ENCODE assay signal across 11 mouse cellular contexts in the genomic region with DNA sequence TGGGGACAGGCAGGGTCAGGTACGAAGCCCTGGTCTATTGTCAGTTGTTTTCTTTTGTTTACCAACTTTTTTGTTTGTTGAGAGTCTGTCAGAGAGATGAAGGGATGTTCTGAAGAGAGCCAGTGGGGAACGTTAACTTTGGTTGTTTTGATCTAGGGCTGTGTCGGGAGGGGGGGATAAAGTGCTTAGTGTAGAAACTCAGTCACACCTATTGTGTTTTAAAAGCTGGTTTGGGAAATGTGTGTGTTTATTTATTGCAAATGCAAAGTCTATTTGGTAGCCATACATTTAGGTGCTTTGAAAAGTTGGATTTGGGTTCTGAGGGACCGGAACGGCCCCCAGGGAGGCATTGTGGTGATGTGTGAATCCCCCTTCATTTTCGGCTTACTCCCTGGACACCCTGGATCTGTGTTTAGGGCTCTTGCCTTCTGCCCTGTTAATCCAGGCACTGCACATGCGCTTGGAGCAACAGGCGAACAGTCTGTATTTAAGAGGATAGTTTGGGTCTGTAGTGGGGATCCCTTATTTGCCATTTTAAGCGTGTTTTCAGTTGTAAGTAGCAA.
DNase-seq lines count a peak whose midpoint lies in the region; ATAC-seq lines count a peak whose summit lies in the region.
"Had no signal": no experiment of that assay in that cellular context is flagged by ENCODE, and none has a peak within 500 bp of the region (broad histone marks: within the 10 kb centered on the region; RNA-seq: fewer than 3 reads in every experiment).

No protein-coding gene starts in this region.

- no peaks in the 10 kb centered on the region for H3K36me3 ChIP-seq in forebrain, embryonic 10.5 days (replicated peaks)
- no peaks in the 10 kb centered on the region for H3K36me3 ChIP-seq in forebrain, embryonic 15.5 days
- H3K36me3 ChIP-seq in neural tube, embryonic 12.5 days = no peaks in the 10 kb centered on the region
- H3K36me3 ChIP-seq in neural tube, embryonic 15.5 days = no peaks in the 10 kb centered on the region
- 0 out of 2 replicates have a peak, but pooled peaks cover 3% of the 10 kb centered on the region for H3K36me3 ChIP-seq in midbrain, embryonic 10.5 days
- no peaks in the 10 kb centered on the region for H3K36me3 ChIP-seq in liver, embryonic 12.5 days

- peaks cover 78% of the 10 kb centered on the region for H3K27me3 ChIP-seq in forebrain, embryonic 10.5 days (ENCODE audit: poor library complexity, severe bottlenecking)
- H3K27me3 ChIP-seq in forebrain, embryonic 15.5 days = peaks cover 21% of the 10 kb centered on the region; the same call in 1 of the 2 replicates
- H3K27me3 ChIP-seq in neural tube, embryonic 12.5 days (replicated peaks) = peaks cover 20% of the 10 kb centered on the region
- peaks cover 54% of the 10 kb centered on the region for H3K27me3 ChIP-seq in neural tube, embryonic 15.5 days (replicated peaks)
- peaks cover 91% of the 10 kb centered on the region for H3K27me3 ChIP-seq in midbrain, embryonic 10.5 days (ENCODE audit: low read depth, poor library complexity, severe bottlenecking)
- peaks cover 5% of the 10 kb centered on the region; the same call in 1 of the 2 replicates for H3K27me3 ChIP-seq in liver, embryonic 12.5 days (replicated peaks)

- DNase-seq in forebrain, embryonic 10.5 days (ENCODE audit: extremely low spot score, low spot score) = no peak
- DNase-seq in midbrain, embryonic 10.5 days (ENCODE audit: low spot score) = peak; percentile 53
- no peak for DNase-seq in layer of hippocampus, postnatal 14 days (ENCODE audit: low spot score in 2 of 2)
- DNase-seq in frontal cortex, postnatal 14 days (ENCODE audit: low spot score in 2 of 2) = no peak
- DNase-seq: cerebellum, adult 11 months; gastrocnemius, postnatal 14 days; liver, postnatal 0 days had no signal

- H3K4me2 ChIP-seq in forebrain, embryonic 15.5 days (replicated peaks) = no peak overlapping the region
- peak overlapping the region; percentile 33 for H3K4me2 ChIP-seq in neural tube, embryonic 12.5 days (replicated peaks)
- no peak overlapping the region for H3K4me2 ChIP-seq in neural tube, embryonic 15.5 days
- H3K4me2 ChIP-seq in liver, embryonic 12.5 days = no peak overlapping the region

- H3K9me3 ChIP-seq in forebrain, embryonic 10.5 days = no peaks in the 10 kb centered on the region
- no peaks in the 10 kb centered on the region for H3K9me3 ChIP-seq in forebrain, embryonic 15.5 days
- H3K9me3 ChIP-seq in neural tube, embryonic 12.5 days = no peaks in the 10 kb centered on the region
- no peaks in the 10 kb centered on the region for H3K9me3 ChIP-seq in neural tube, embryonic 15.5 days (replicated peaks)
- no peaks in the 10 kb centered on the region for H3K9me3 ChIP-seq in midbrain, embryonic 10.5 days (replicated peaks)
- no peaks in the 10 kb centered on the region for H3K9me3 ChIP-seq in liver, embryonic 12.5 days (replicated peaks)

- no peak overlapping the region for H3K9ac ChIP-seq in forebrain, embryonic 15.5 days (replicated peaks)
- H3K9ac ChIP-seq in neural tube, embryonic 12.5 days = 0 out of 2 replicates have a peak overlapping the region, but pooled peaks have one; percentile 17
- H3K9ac ChIP-seq in neural tube, embryonic 15.5 days (replicated peaks) = no peak overlapping the region
- no peak overlapping the region for H3K9ac ChIP-seq in liver, embryonic 12.5 days
- H3K9ac ChIP-seq: liver, postnatal 0 days had no signal

- 15% methylated on average over 9 of the region's 9 CpGs for WGBS in forebrain, embryonic 10.5 days
- WGBS in forebrain, embryonic 15.5 days = 39% methylated on average over 9 of the region's 9 CpGs
- 15% methylated on average over 9 of the region's 9 CpGs for WGBS in neural tube, embryonic 12.5 days
- WGBS in neural tube, embryonic 15.5 days = 27% methylated on average over 9 of the region's 9 CpGs
- WGBS in midbrain, embryonic 10.5 days = 11% methylated on average over 9 of the region's 9 CpGs
- WGBS in liver, embryonic 12.5 days (ENCODE audit: insufficient replicate concordance) = 58% methylated on average over 9 of the region's 9 CpGs

- H3K4me1 ChIP-seq in forebrain, embryonic 10.5 days = peaks cover 49% of the 10 kb centered on the region
- H3K4me1 ChIP-seq in forebrain, embryonic 15.5 days = peaks cover 11% of the 10 kb centered on the region
- H3K4me1 ChIP-seq in neural tube, embryonic 12.5 days = peaks cover 9% of the 10 kb centered on the region; the same call in 1 of the 2 replicates
- H3K4me1 ChIP-seq in neural tube, embryonic 15.5 days = no peaks in the 10 kb centered on the region
- H3K4me1 ChIP-seq in midbrain, embryonic 10.5 days = peaks cover 53% of the 10 kb centered on the region
- no peaks in the 10 kb centered on the region for H3K4me1 ChIP-seq in liver, embryonic 12.5 days

- peak overlapping the region; percentile 42 for H3K4me3 ChIP-seq in forebrain, embryonic 10.5 days
- no peak overlapping the region for H3K4me3 ChIP-seq in forebrain, embryonic 15.5 days
- H3K4me3 ChIP-seq in neural tube, embryonic 12.5 days = no peak overlapping the region
- no peak overlapping the region for H3K4me3 ChIP-seq in neural tube, embryonic 15.5 days (replicated peaks)
- H3K4me3 ChIP-seq in midbrain, embryonic 10.5 days = peak overlapping the region; percentile 47
- no peak overlapping the region for H3K4me3 ChIP-seq in liver, embryonic 12.5 days

- no peak for ATAC-seq in forebrain, embryonic 15.5 days (replicated peaks)
- ATAC-seq in neural tube, embryonic 12.5 days (ENCODE audit: low FRiP score, low read depth) = peak; percentile 51; the same call in 1 of the 2 replicates
- no peak for ATAC-seq in neural tube, embryonic 15.5 days (ENCODE audit: low FRiP score)
- no peak for ATAC-seq in liver, embryonic 12.5 days
- ATAC-seq: liver, postnatal 0 days had no signal

- H3K27ac ChIP-seq in forebrain, embryonic 10.5 days = peak overlapping the region; percentile 87
- H3K27ac ChIP-seq in forebrain, embryonic 15.5 days (replicated peaks) = no peak overlapping the region
- H3K27ac ChIP-seq in neural tube, embryonic 12.5 days = no peak overlapping the region
- no peak overlapping the region for H3K27ac ChIP-seq in neural tube, embryonic 15.5 days (replicated peaks)
- peak overlapping the region; percentile 89 for H3K27ac ChIP-seq in midbrain, embryonic 10.5 days (replicated peaks)
- no peak overlapping the region for H3K27ac ChIP-seq in liver, embryonic 12.5 days

Comparison
In these comparisons a context has a peak if more than half of its experiments do, and no peak if none do; other contexts are left out.
1. H3K27ac ChIP-seq: peak in forebrain, embryonic 10.5 days (single experiment) and midbrain, embryonic 10.5 days (single experiment); none in forebrain, embryonic 15.5 days (single experiment), neural tube, embryonic 12.5 days (single experiment), neural tube, embryonic 15.5 days (single experiment) and liver, embryonic 12.5 days (single experiment).
2. H3K4me3 ChIP-seq: peak in forebrain, embryonic 10.5 days (single experiment) and midbrain, embryonic 10.5 days (single experiment); none in forebrain, embryonic 15.5 days (single experiment), neural tube, embryonic 12.5 days (single experiment), neural tube, embryonic 15.5 days (single experiment) and liver, embryonic 12.5 days (single experiment).